Mouse (Mus musculus) right cerebral cortex, postnatal 25 days (tissue): Measurements from ENCODE around the gene Mgst2.
A peak's percentile ranks its signal among the peaks of the same experiment; 100 is the strongest.

Experiments
- DNase-seq: peaks from one replicate; pipeline ENCODE4 v3.0.0; 2022

Gene Mgst2

GRCm38 (mm10) chr3:51660060-51660459 lies at the start of gene Mgst2:
TSS of gene Mgst2 (plus strand) at chr3:51660360.
- no peak for DNase-seq

GRCm38 (mm10) chr3:51611972-51612371 lies 48.2 kb upstream of the Mgst2 start:
- no peak for DNase-seq

GRCm38 (mm10) chr3:51612398-51613356 lies 47.5 kb upstream of the Mgst2 start:
- DNase-seq: no peak

DNA sequence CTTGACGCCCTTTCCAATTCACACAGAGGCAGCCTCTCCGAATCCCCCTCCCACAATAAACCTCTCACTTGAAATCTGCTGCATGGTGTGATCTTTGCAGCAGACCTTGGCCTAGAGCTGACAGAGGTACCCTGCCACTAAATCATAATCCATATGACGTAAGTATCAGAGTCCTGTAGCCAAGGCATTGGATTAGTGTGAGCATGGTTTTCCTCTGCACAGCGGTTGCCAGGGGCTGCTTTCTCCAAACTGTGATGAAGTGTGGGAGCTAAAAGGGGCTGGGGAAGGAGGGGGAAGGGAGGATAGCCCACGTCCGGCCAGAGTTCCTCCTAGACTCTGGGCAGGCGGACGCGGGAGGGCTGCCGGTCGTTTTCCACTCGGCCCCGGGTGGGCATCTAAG lies 45.9 kb upstream of the Mgst2 start:
- no peak for DNase-seq

DNA sequence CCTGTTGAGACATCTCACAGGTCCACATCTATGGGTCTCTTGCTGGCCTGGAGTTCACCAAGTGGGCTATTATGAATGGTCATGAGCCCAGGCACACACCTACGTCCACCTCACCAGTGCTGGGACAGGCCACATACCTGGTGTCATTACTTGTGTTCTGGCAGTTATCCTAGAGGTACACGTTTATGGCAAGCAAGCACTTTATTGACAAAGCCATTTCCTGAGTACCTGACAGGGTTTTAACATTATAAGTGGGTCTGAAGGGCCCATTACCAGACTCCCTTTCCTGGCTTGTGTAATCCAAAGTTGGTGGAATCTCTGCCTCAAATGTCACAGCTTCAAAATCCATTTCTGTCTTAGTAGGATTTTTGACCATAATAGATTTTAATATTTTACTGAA lies 36.2 kb upstream of the Mgst2 start:
- no peak for DNase-seq

DNA sequence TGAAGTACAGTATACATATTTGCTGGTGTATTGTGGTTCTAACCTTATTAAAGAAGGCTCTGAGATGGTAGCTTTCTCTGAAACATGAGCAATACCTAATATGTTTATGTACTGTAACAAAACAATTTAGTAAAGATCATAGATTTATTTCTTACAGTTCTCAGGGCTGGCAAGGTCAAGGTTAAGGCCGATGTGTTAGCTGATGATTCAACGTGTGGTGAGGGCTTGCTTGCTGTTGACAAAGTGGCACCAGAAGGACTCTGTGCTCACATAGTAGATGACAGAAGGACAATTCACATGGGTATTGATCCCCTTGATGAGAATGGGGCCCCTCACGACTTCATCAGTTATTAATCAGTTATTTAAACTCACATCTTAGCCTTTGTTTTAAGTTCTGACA lies 32.4 kb upstream of the Mgst2 start:
- DNase-seq: no peak

GRCm38 (mm10) chr3:51628977-51629376 lies 31.2 kb upstream of the Mgst2 start:
- no peak for DNase-seq

- no peak for DNase-seq
Observed at GRCm38 (mm10) chr3:51630746-51631145, 29.4 kb upstream of the Mgst2 start.

DNA sequence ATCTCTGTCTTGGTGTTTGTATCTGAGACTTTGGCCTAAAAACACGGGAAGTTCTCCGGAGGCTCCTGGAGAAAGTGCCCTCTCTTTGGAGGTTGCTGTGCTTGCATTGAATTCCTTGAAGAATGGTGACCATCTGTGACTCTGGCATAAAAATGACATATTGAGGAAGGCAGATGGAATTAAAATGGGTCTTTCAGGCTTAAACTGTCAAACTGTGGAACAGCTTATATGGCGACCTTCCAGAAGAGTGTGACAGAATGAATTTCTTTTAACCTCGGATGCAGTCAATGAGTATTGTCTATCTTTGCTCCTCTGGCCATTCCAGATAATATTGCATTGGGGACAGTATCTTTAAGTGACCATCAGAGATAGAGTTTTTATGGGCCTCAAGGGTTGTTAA lies 28.2 kb upstream of the Mgst2 start:
- DNase-seq: no peak

DNA sequence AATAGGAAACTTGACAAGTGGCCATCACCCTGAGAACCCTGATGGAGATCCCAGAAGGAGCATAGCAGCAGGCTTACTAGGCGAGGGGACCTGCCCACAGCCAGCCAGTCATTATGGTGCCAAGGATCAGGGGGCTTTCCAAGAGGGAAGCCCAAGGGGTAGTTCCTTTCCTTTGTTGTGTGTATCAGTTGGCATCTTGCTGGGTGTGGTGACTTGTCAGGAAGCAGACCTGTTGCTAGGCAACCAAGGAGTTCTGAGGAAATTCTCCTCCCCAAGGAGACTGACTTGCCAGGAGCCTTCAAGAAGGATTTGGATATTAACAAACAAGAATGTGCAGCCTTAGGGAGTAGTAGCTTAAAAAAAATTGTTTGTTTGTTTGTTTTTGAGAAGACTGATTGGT lies 25.7 kb upstream of the Mgst2 start:
- DNase-seq: no peak

DNA sequence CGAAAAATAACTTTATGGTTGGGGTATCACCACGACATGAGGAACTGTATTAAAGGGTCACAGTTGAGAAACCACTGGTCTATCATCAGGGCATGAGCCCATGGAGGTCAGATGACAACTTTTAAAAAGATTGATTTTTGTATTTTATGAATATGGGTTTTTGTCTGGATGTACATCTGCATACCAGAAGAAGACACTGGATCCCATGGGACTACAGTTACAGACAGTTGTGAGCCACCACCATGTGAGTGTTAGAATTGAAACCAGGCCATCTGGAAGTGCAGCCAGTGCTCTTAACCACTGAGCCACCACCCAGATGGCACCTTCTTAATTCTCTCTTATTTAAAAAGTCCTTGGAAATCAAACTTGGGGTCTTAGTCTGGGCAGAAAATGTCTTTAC lies 24.2 kb upstream of the Mgst2 start:
- no peak for DNase-seq

- DNase-seq: no peak
Observed at GRCm38 (mm10) chr3:51636700-51637099, 23.5 kb upstream of the Mgst2 start.

- DNase-seq: no peak
Observed at GRCm38 (mm10) chr3:51637326-51637725, 22.8 kb upstream of the Mgst2 start.

GRCm38 (mm10) chr3:51638260-51638659 lies 21.9 kb upstream of the Mgst2 start:
- DNase-seq: no peak

DNA sequence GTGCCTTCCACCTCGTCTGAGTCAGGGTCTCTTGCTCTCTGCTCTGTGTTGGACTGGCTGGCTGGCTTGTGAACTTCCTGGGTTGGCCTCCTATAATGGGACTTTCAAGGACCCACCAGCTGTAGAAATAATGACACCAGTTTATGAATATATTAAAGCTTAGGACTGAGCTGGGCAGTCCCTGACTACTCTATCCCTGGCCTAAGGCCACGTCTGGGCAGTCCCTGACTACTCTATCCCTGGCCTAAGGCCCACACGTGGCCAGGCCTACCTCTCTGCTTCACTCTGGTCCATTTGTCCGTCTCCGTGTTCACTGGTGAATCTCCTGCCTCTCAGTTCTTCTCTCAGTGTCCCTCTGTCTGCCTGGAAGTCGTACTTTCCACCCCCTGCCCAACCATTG lies 14.7 kb upstream of the Mgst2 start:
- no peak for DNase-seq

DNA sequence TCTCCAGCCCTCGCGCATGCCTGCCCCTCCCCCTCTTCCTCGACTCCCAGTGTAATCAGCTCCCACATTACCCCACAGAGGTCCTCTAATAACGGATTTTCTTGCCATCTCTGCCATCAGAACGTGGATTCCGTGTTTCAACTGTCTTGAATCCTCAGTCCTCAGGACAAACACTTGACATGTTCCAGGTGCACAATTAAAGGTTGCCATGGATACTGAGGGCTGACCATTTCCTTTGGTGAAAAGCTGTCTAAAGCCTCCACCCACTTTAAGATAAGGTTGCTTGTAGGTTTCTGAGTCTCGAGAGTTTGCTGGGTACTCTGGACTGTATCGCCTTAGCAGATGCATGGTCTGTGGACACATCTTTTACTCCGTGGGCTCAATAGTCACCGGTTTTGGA lies 13.9 kb upstream of the Mgst2 start:
- no peak for DNase-seq

DNA sequence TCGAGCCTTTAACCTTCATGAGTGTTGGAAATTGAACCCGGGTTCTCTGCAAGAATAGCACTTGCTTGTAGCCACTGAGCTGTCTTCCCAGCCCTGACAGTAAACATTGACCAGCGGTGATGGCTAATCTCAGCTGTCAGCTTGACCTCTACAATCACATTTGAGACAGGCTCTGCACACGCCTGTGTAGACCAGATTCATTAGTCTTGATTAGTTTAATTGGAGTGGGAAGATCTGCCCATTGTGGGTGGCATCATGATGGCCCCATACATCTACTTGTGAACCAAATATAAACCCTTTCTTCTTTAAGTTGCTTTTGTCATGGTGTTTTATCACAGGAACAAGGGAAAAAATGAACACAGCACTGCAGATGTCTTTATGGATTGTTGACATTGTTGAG lies 12.8 kb upstream of the Mgst2 start:
- no peak for DNase-seq

DNA sequence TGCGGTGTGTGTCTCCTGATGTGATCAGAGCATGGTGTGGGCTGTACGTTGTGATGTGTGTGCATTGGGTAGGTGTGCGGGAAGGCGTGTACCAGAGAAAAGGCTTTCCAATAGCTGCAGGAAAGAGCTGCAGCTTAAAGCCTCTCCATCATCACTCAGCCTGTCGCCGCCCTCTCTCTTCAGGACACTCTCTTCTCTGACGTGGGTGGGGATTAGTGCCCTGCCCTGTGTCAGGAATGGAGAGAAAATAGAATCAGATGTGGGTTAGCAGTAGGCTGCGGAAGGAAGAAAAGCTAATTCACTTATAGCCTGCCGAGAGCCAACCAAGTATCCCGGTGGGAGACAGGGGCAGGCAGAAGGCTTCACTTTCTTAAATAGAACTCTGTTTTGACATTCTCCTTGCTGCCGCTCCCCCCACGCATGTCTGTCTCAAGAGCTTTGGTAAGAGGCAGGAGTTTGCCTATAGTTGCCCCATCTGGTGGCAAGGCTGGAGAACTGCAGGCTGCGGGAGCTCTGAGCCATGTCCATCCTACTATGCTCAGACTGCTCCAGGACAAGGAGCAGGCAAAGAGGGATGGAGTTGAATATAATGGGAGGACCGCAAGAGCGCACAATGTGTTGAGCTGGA lies 12.0 kb upstream of the Mgst2 start:
- DNase-seq: peak; percentile 76

DNA sequence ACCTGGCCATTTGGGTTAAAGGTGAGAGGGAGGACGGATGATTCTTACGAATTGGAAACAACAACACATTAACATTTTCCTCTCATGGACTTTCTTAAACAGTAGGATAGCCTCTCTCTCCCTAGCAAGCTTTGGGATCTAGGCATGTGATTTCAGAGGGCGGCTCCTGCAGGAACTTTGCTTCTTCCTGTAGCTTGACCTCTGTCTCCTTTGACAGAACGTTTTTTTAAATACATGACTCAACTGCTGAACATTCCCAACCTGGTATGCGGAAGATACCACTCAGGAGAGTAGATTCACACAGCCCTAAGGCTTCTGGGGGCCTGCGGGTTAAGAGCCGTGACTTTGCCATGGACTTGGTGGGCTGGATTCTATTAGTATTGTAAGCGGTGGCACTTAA lies 10.7 kb upstream of the Mgst2 start:
- no peak for DNase-seq

GRCm38 (mm10) chr3:51649986-51650385 lies 10.2 kb upstream of the Mgst2 start:
- DNase-seq: no peak

GRCm38 (mm10) chr3:51651149-51651548 lies 9.0 kb upstream of the Mgst2 start:
- no peak for DNase-seq

- peak; percentile 56 for DNase-seq
Observed at GRCm38 (mm10) chr3:51652292-51652691, 7.9 kb upstream of the Mgst2 start.

DNA sequence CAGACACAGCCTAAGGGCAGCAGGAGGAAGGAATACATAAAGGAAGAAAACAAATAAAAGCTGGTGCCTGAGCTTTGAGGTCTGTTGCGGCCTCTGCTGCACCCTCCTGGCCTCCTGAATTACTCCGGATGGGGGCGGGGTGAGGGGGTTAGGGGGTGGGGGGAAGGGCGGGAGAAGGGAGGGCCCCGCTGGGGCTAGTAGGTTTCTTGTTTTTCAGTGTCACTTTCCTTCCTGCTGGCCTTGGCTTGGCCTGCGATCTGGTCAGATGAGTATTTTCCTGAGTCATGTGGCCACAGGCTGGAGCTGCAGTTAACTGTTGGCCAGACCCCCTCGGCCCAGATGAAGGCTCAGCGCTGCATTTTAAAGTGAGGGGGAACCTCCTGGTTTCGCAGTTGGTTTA lies 7.5 kb upstream of the Mgst2 start:
- DNase-seq: no peak

GRCm38 (mm10) chr3:51654303-51655055 lies 5.7 kb upstream of the Mgst2 start:
- no peak for DNase-seq
